Comparison of ENCODE assay signal across 10 mouse cellular contexts in genomic region chr10:28113879-28114278, GRCm38 (mm10). TPM values are rescaled to one million over a fixed set of nuclear protein-coding genes. Genes with fewer than 3 reads are reported as not detected.
A peak's percentile ranks its signal among the peaks of the same experiment; 100 is the strongest.
DNase-seq lines count a peak whose midpoint lies in the region; ATAC-seq lines count a peak whose summit lies in the region.
"Had no signal": no experiment of that assay in that cellular context is flagged by ENCODE, and none has a peak within 500 bp of the region (broad histone marks: within the 10 kb centered on the region; RNA-seq: fewer than 3 reads in every experiment).

No protein-coding gene starts in this region.

- no peaks in the 10 kb centered on the region for H3K4me1 ChIP-seq in midbrain, embryonic 15.5 days
- H3K4me1 ChIP-seq: embryonic facial prominence, embryonic 15.5 days had no signal

- H3K4me2 ChIP-seq in midbrain, embryonic 15.5 days, result no peak overlapping the region
- H3K4me2 ChIP-seq: embryonic facial prominence, embryonic 15.5 days; liver, embryonic 13.5 days had no signal

- H3K27me3 ChIP-seq in midbrain, embryonic 15.5 days (replicated peaks), result no peaks in the 10 kb centered on the region
- H3K27me3 ChIP-seq: embryonic facial prominence, embryonic 15.5 days; liver, embryonic 13.5 days had no signal

- ATAC-seq in midbrain, embryonic 15.5 days (replicated peaks), result no peak
- ATAC-seq in activated CD4-positive, CD25-positive, alpha-beta regulatory T cell, adult 4 months, result no peak

- no peak overlapping the region for H3K27ac ChIP-seq in midbrain, embryonic 15.5 days
- H3K27ac ChIP-seq: embryonic facial prominence, embryonic 15.5 days; liver, embryonic 13.5 days had no signal

- DNase-seq in gastrocnemius, adult 18-20 months (ENCODE audit: low spot score), result peak; percentile 3
- DNase-seq in gastrocnemius, adult 8-10 months (ENCODE audit: low spot score in 2 of 2), result no peak
- DNase-seq in brain, adult 2 months (ENCODE audit: low read depth, low spot score), result peak; percentile 84
- DNase-seq in heart, postnatal 25 days (ENCODE audit: low spot score), result peak; percentile 11
- peak; percentile 67 for DNase-seq in lung, postnatal 36 days
- DNase-seq in natural killer cell, adult 2 months (ENCODE audit: low spot score in 2 of 2), result no peak
- DNase-seq: liver, embryonic 13.5 days had no signal

- WGBS in midbrain, embryonic 15.5 days, result 84% methylated on average over 3 of the region's 3 CpGs

- no peaks in the 10 kb centered on the region for H3K36me3 ChIP-seq in midbrain, embryonic 15.5 days (replicated peaks)
- H3K36me3 ChIP-seq: embryonic facial prominence, embryonic 15.5 days; liver, embryonic 13.5 days had no signal

- H3K9ac ChIP-seq in midbrain, embryonic 15.5 days, result no peak overlapping the region
- H3K9ac ChIP-seq: embryonic facial prominence, embryonic 15.5 days; liver, embryonic 13.5 days had no signal

- H3K4me3 ChIP-seq in midbrain, embryonic 15.5 days, result no peak overlapping the region
- H3K4me3 ChIP-seq: embryonic facial prominence, embryonic 15.5 days; liver, embryonic 13.5 days had no signal

- intact Hi-C loops in heart, postnatal 25 days (cut with DNase I), result loop anchor here (2.0 kb wide), 1 partner anchor 39 kb away; the partner anchor contains the start of gene Ptprk

- no peaks in the 10 kb centered on the region for H3K9me3 ChIP-seq in midbrain, embryonic 15.5 days
- H3K9me3 ChIP-seq: embryonic facial prominence, embryonic 15.5 days; liver, embryonic 13.5 days had no signal

RNA-seq across cellular contexts. Expression of gene Ptprk, which starts 39.3 kb away (rescaled TPM):
- 1 to 10 TPM; 3.6 TPM for total RNA-seq in gastrocnemius, adult 18-20 months (2021)
- 1 to 10 TPM; 2.3 to 2.7 (median 2.5) TPM for total RNA-seq in gastrocnemius, adult 8-10 months (2022)
- total RNA-seq in heart, postnatal 25 days (2021), result 10 to 100 TPM; 25.2 to 27.0 TPM
- polyA plus RNA-seq in midbrain, embryonic 15.5 days (2015; fragmentation: Nextera tagmentation; extraction: Ambion mirVana), result 32.4 and 33.3 TPM in 2 replicates
- polyA plus RNA-seq in activated CD4-positive, CD25-positive, alpha-beta regulatory T cell, adult 4 months (2017; shearing (Covaris generic)), result under 1 TPM in 1 of 2 experiments, not detected in 1; 0.81 TPM

Comparison
In these comparisons a context has a peak if more than half of its experiments do, and no peak if none do; other contexts are left out.
1. DNase-seq: peak in gastrocnemius, adult 18-20 months (single experiment), brain, adult 2 months (single experiment), heart, postnatal 25 days (single experiment) and lung, postnatal 36 days (single experiment); none in gastrocnemius, adult 8-10 months (0 of 2) and natural killer cell, adult 2 months (0 of 2).
2. RNA of gene Ptprk, which starts 39.3 kb away (total RNA-seq): 25.2 to 27.0 TPM in heart, postnatal 25 days; 3.6 TPM in gastrocnemius, adult 18-20 months and 2.3 to 2.7 TPM in gastrocnemius, adult 8-10 months; every median in the first group is over 4 times any median in the second.